Mouse (Mus musculus): Measurements from ENCODE around the gene Il6st. TPM values are rescaled to one million over a fixed set of nuclear protein-coding genes. Genes with fewer than 3 reads are reported as not detected.

The Il6st gene
- polyA plus RNA-seq, 1 experiment from 2014 or later, result 20.2 TPM

- Histone ChIP-seq H3K36me3 (ENCODE audit: control insufficient read depth, insufficient read depth, low read length) (no peaks in the 10 kb centered on the region), H3K27ac (replicated peaks; ENCODE audit: low read depth, low read length) (no peak overlapping the region), H3K9ac (ENCODE audit: low read length) (no peak overlapping the region), H3K4me1 (ENCODE audit: control insufficient read depth, insufficient read depth, low read length) (no peaks in the 10 kb centered on the region), H3K27me3 (ENCODE audit: control insufficient read depth, insufficient read depth, low read length) (no peaks in the 10 kb centered on the region), H3K4me2 (ENCODE audit: low read depth, severe bottlenecking) (no peak overlapping the region), H3K9me3 (ENCODE audit: control insufficient read depth, low read length) (no peaks in the 10 kb centered on the region), H3K4me3 (ENCODE audit: low read depth, low read length) (no peak overlapping the region)
- 88% methylated on average over 6 of the region's 6 CpGs for WGBS
- ATAC-seq (ENCODE audit: insufficient number of reproducible peaks, low FRiP score, low TSS enrichment, low read depth), result no peak
- no peak for DNase-seq (ENCODE audit: low spot score)
These were observed 68.4 kb downstream of the Il6st start for GRCm38 (mm10) chr13:112532235-112532634.

- H3K9ac ChIP-seq (ENCODE audit: low read length), result no peak overlapping the region
- WGBS, result 74% methylated on average over 9 of the region's 9 CpGs
- no peak overlapping the region for H3K27ac ChIP-seq (replicated peaks; ENCODE audit: low read depth, low read length)
- ATAC-seq (ENCODE audit: insufficient number of reproducible peaks, low FRiP score, low TSS enrichment, low read depth) (no peak), DNase-seq (ENCODE audit: low spot score) (no peak)
- no peak overlapping the region for H3K4me2 ChIP-seq (ENCODE audit: low read depth, severe bottlenecking)
- no peaks in the 10 kb centered on the region for H3K4me1 ChIP-seq (ENCODE audit: control insufficient read depth, insufficient read depth, low read length)
- no peak overlapping the region for H3K4me3 ChIP-seq (ENCODE audit: low read depth, low read length)
- H3K27me3 ChIP-seq (ENCODE audit: control insufficient read depth, insufficient read depth, low read length), result no peaks in the 10 kb centered on the region
- no peaks in the 10 kb centered on the region for H3K9me3 ChIP-seq (ENCODE audit: control insufficient read depth, low read length)
- no peaks in the 10 kb centered on the region for H3K36me3 ChIP-seq (ENCODE audit: control insufficient read depth, insufficient read depth, low read length)
These were observed 69.7 kb downstream of the Il6st start for GRCm38 (mm10) chr13:112533556-112533955.

- Histone ChIP-seq H3K9me3 (ENCODE audit: control insufficient read depth, low read length) (no peaks in the 10 kb centered on the region), H3K27me3 (ENCODE audit: control insufficient read depth, insufficient read depth, low read length) (no peaks in the 10 kb centered on the region), H3K4me2 (ENCODE audit: low read depth, severe bottlenecking) (no peak overlapping the region), H3K4me1 (ENCODE audit: control insufficient read depth, insufficient read depth, low read length) (no peaks in the 10 kb centered on the region), H3K36me3 (ENCODE audit: control insufficient read depth, insufficient read depth, low read length) (no peaks in the 10 kb centered on the region), H3K27ac (replicated peaks; ENCODE audit: low read depth, low read length) (no peak overlapping the region), H3K9ac (ENCODE audit: low read length) (no peak overlapping the region), H3K4me3 (ENCODE audit: low read depth, low read length) (no peak overlapping the region)
- ATAC-seq (ENCODE audit: insufficient number of reproducible peaks, low FRiP score, low TSS enrichment, low read depth) (no peak), DNase-seq (ENCODE audit: low spot score) (no peak)
- WGBS, result 55% methylated on average over 4 of the region's 4 CpGs
These were observed 72.7 kb downstream of the Il6st start for GRCm38 (mm10) chr13:112536611-112537010.

- no peaks in the 10 kb centered on the region for H3K4me1 ChIP-seq (ENCODE audit: control insufficient read depth, insufficient read depth, low read length)
- H3K9ac ChIP-seq (ENCODE audit: low read length), result no peak overlapping the region
- no peaks in the 10 kb centered on the region for H3K27me3 ChIP-seq (ENCODE audit: control insufficient read depth, insufficient read depth, low read length)
- no peak overlapping the region for H3K4me2 ChIP-seq (ENCODE audit: low read depth, severe bottlenecking)
- DNase-seq (ENCODE audit: low spot score) (no peak), ATAC-seq (ENCODE audit: insufficient number of reproducible peaks, low FRiP score, low TSS enrichment, low read depth) (no peak)
- 92% methylated on average over 7 of the region's 7 CpGs for WGBS
- no peaks in the 10 kb centered on the region for H3K36me3 ChIP-seq (ENCODE audit: control insufficient read depth, insufficient read depth, low read length)
- no peak overlapping the region for H3K4me3 ChIP-seq (ENCODE audit: low read depth, low read length)
- no peaks in the 10 kb centered on the region for H3K9me3 ChIP-seq (ENCODE audit: control insufficient read depth, low read length)
- no peak overlapping the region for H3K27ac ChIP-seq (replicated peaks; ENCODE audit: low read depth, low read length)
These were observed 73.2 kb downstream of the Il6st start for GRCm38 (mm10) chr13:112537065-112537464.

- Histone ChIP-seq H3K9me3 (ENCODE audit: control insufficient read depth, low read length) (no peaks in the 10 kb centered on the region), H3K4me3 (ENCODE audit: low read depth, low read length) (no peak overlapping the region), H3K27me3 (ENCODE audit: control insufficient read depth, insufficient read depth, low read length) (no peaks in the 10 kb centered on the region), H3K9ac (ENCODE audit: low read length) (no peak overlapping the region), H3K27ac (replicated peaks; ENCODE audit: low read depth, low read length) (no peak overlapping the region), H3K4me2 (ENCODE audit: low read depth, severe bottlenecking) (no peak overlapping the region), H3K36me3 (ENCODE audit: control insufficient read depth, insufficient read depth, low read length) (no peaks in the 10 kb centered on the region), H3K4me1 (ENCODE audit: control insufficient read depth, insufficient read depth, low read length) (no peaks in the 10 kb centered on the region)
- no peak for DNase-seq (ENCODE audit: low spot score)
- WGBS, result 56% methylated on average over 3 of the region's 3 CpGs
- ATAC-seq (ENCODE audit: insufficient number of reproducible peaks, low FRiP score, low TSS enrichment, low read depth), result no peak
These were observed 76.7 kb downstream of the Il6st start for GRCm38 (mm10) chr13:112540616-112541015.

- H3K4me1 ChIP-seq (ENCODE audit: control insufficient read depth, insufficient read depth, low read length), result no peaks in the 10 kb centered on the region
- no peak for ATAC-seq (ENCODE audit: insufficient number of reproducible peaks, low FRiP score, low TSS enrichment, low read depth)
- no peak overlapping the region for H3K4me2 ChIP-seq (ENCODE audit: low read depth, severe bottlenecking)
- H3K4me3 ChIP-seq (ENCODE audit: low read depth, low read length), result no peak overlapping the region
- no peak overlapping the region for H3K9ac ChIP-seq (ENCODE audit: low read length)
- no peaks in the 10 kb centered on the region for H3K9me3 ChIP-seq (ENCODE audit: control insufficient read depth, low read length)
- no peak overlapping the region for H3K27ac ChIP-seq (replicated peaks; ENCODE audit: low read depth, low read length)
- no peak for DNase-seq (ENCODE audit: low spot score)
- no peaks in the 10 kb centered on the region for H3K27me3 ChIP-seq (ENCODE audit: control insufficient read depth, insufficient read depth, low read length)
- H3K36me3 ChIP-seq (ENCODE audit: control insufficient read depth, insufficient read depth, low read length), result no peaks in the 10 kb centered on the region
- 84% methylated on average over 10 of the region's 10 CpGs for WGBS
These were observed 77.5 kb downstream of the Il6st start for GRCm38 (mm10) chr13:112541223-112541975.

- ATAC-seq (ENCODE audit: insufficient number of reproducible peaks, low FRiP score, low TSS enrichment, low read depth) (no peak), DNase-seq (ENCODE audit: low spot score) (no peak)
- Histone ChIP-seq H3K27ac (replicated peaks; ENCODE audit: low read depth, low read length) (no peak overlapping the region), H3K9ac (ENCODE audit: low read length) (no peak overlapping the region), H3K4me1 (ENCODE audit: control insufficient read depth, insufficient read depth, low read length) (no peaks in the 10 kb centered on the region), H3K4me3 (ENCODE audit: low read depth, low read length) (no peak overlapping the region), H3K4me2 (ENCODE audit: low read depth, severe bottlenecking) (no peak overlapping the region), H3K9me3 (ENCODE audit: control insufficient read depth, low read length) (no peaks in the 10 kb centered on the region), H3K27me3 (ENCODE audit: control insufficient read depth, insufficient read depth, low read length) (no peaks in the 10 kb centered on the region), H3K36me3 (ENCODE audit: control insufficient read depth, insufficient read depth, low read length) (no peaks in the 10 kb centered on the region)
- WGBS, result 85% methylated on average over 7 of the region's 7 CpGs
These were observed 88.0 kb downstream of the Il6st start for GRCm38 (mm10) chr13:112551641-112552548.

GRCm38 (mm10) chr13:112553304-112553703 lies 89.4 kb downstream of the Il6st start:
- WGBS, result 93% methylated on average over 5 of the region's 5 CpGs
- DNase-seq (ENCODE audit: low spot score), result no peak

More at GRCm38 (mm10) chr13:112553304-112553703, 89.4 kb downstream of the Il6st start:
- no peak overlapping the region for H3K9ac ChIP-seq (ENCODE audit: low read length)
- no peak for ATAC-seq (ENCODE audit: insufficient number of reproducible peaks, low FRiP score, low TSS enrichment, low read depth)
- no peak overlapping the region for H3K4me3 ChIP-seq (ENCODE audit: low read depth, low read length)
- no peaks in the 10 kb centered on the region for H3K27me3 ChIP-seq (ENCODE audit: control insufficient read depth, insufficient read depth, low read length)
- H3K27ac ChIP-seq (replicated peaks; ENCODE audit: low read depth, low read length), result no peak overlapping the region
- H3K36me3 ChIP-seq (ENCODE audit: control insufficient read depth, insufficient read depth, low read length), result no peaks in the 10 kb centered on the region
- no peak overlapping the region for H3K4me2 ChIP-seq (ENCODE audit: low read depth, severe bottlenecking)
- H3K4me1 ChIP-seq (ENCODE audit: control insufficient read depth, insufficient read depth, low read length), result no peaks in the 10 kb centered on the region
- H3K9me3 ChIP-seq (ENCODE audit: control insufficient read depth, low read length), result no peaks in the 10 kb centered on the region
